Mouse (Mus musculus): ENCODE data around the gene Ugt1a6a. TPM values are rescaled to one million over a fixed set of nuclear protein-coding genes. Genes with fewer than 3 reads are reported as not detected.
"Not testable (repeated sequence)": the region's sequence is repeated elsewhere in the genome, so short reads cannot be mapped to it uniquely, and the experiment has no call there.

The Ugt1a6a gene
- 21.3 TPM for polyA plus RNA-seq (2021)

GRCm38 (mm10) chr1:88134457-88135011 lies at the start of gene Ugt1a6a:
TSS of gene Ugt1a6a (plus strand) at chr1:88134809.
- ATAC-seq, result peak; percentile 33

GRCm38 (mm10) chr1:88086125-88086524 lies 48.5 kb upstream of the Ugt1a6a start:
- in situ Hi-C loops (cut with MboI; ENCODE audit: low pct_unique_long_range_greater_than_20kb), result no loop called here
- CTCF ChIA-PET, result no interaction called here
- no peaks in the 10 kb centered on the region for H3K27me3 ChIP-seq
- no peak for DNase-seq (ENCODE audit: low read depth, low spot score)
- no peak for ATAC-seq
- POLR2A ChIA-PET, result no interaction called here
- no peak for TF ChIP-seq CTCF (IDR thresholded peaks at IDR 0.05)

More at GRCm38 (mm10) chr1:88134457-88135011, at the start of gene Ugt1a6a:
- POLR2A ChIA-PET; in situ Hi-C loops (cut with MboI; ENCODE audit: low pct_unique_long_range_greater_than_20kb); DNase-seq (ENCODE audit: low read depth, low spot score); H3K27me3 ChIP-seq; CTCF ChIA-PET: not testable (repeated sequence)

DNA sequence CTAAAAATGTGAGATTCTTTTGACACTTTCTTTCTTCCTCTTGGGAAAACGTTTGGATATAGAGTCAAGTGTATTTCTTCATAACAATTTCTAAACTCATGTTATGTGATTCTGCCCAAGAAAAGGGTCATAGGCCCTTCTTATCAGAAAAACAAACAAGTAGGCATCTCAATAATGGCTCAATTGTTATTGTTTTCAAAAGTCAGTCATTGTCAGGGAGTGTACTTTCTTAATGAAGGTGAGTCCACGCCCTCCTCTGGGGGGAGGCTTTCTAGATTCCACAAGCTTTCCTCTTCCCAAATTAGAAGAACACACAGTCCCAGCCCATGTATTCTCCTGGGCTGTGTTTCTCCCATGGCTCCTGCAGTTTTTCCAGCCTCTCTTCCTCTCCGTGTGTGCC lies 47.1 kb upstream of the Ugt1a6a start, which contains the start of gene Ugt1a8:
Ugt1a8 (plus strand) TSS at position 301 of the 400 bp plus-strand sequence.
- ATAC-seq (no peak), DNase-seq (ENCODE audit: low read depth, low spot score) (no peak)
- ChIA-PET POLR2A (no interaction called here), CTCF (no interaction called here)
- H3K27me3 ChIP-seq, result no peaks in the 10 kb centered on the region
- in situ Hi-C loops (cut with MboI; ENCODE audit: low pct_unique_long_range_greater_than_20kb), result no loop called here
- no peak for TF ChIP-seq CTCF (IDR thresholded peaks at IDR 0.05)

DNA sequence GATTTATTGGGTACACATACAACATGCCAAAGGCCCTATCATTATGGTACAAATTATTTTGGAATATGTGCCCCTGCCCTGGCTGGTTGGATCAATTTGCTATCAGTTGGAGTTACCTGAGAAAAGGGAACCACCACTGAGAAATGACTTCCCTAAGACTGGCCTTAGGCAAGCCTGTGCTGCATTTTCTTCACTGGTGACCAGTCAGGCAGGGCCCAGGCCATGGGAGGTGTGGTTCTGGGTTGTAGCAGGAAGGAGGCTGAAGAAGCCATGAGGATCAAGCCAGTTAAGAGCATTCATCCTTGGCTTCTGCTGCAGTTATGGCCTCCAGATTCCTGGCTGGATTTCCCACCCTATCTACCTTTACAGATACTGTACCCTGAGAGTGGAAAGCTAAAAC lies 42.3 kb upstream of the Ugt1a6a start:
- ChIA-PET POLR2A (no interaction called here), CTCF (no interaction called here)
- TF ChIP-seq CTCF (IDR thresholded peaks at IDR 0.05), result no peak

DNA sequence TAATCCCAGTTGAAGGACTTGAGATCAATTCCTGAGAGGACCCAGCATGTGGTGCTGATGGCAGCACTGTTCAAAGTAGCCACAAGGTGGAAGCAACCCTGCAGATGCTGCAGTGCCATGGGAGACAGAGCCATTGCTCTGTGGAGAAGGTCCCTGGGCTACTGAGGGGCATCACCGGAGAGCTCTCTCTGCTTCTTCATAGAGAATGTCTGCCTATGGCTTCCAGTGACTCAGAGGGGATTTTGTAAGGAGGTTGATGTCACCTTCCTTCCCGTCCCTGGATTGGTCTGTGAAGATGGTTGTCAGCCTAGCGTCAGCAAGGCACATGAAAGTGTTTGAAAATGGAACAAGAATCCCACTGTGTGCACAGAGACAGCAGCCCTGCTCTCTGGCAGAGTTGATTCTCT lies 40.3 kb upstream of the Ugt1a6a start:
- CTCF ChIA-PET, result interaction anchor here (1.0 kb wide), 1 partner anchor 194 kb away, joined by 4 read pairs; no protein-coding TSS in a partner anchor
- H3K27me3 ChIP-seq; POLR2A ChIA-PET; in situ Hi-C loops (cut with MboI; ENCODE audit: low pct_unique_long_range_greater_than_20kb); DNase-seq (ENCODE audit: low read depth, low spot score): not testable (repeated sequence)
- ATAC-seq, result peak; percentile 44
- peak; percentile 48 for TF ChIP-seq CTCF (IDR thresholded peaks at IDR 0.05)

More for the DNA sequence above, 42.3 kb upstream of the Ugt1a6a start:
- ATAC-seq, result no peak
- H3K27me3 ChIP-seq, result no peaks in the 10 kb centered on the region
- DNase-seq (ENCODE audit: low read depth, low spot score), result no peak
- in situ Hi-C loops (cut with MboI; ENCODE audit: low pct_unique_long_range_greater_than_20kb), result no loop called here

- in situ Hi-C loops (cut with MboI; ENCODE audit: low pct_unique_long_range_greater_than_20kb), result no loop called here
- ATAC-seq, result no peak
- POLR2A ChIA-PET, result no interaction called here
- CTCF ChIA-PET, result interaction anchor here (1.0 kb wide), 1 partner anchor 193 kb away, joined by 4 read pairs; no protein-coding TSS in a partner anchor
- no peak for TF ChIP-seq CTCF (IDR thresholded peaks at IDR 0.05)
- no peaks in the 10 kb centered on the region for H3K27me3 ChIP-seq
- DNase-seq (ENCODE audit: low read depth, low spot score), result peak; percentile 55
Observed at GRCm38 (mm10) chr1:88094941-88095492, 39.6 kb upstream of the Ugt1a6a start, which contains the start of gene Ugt1a7c. TSS of gene Ugt1a7c (plus strand) at chr1:88095062.

DNA sequence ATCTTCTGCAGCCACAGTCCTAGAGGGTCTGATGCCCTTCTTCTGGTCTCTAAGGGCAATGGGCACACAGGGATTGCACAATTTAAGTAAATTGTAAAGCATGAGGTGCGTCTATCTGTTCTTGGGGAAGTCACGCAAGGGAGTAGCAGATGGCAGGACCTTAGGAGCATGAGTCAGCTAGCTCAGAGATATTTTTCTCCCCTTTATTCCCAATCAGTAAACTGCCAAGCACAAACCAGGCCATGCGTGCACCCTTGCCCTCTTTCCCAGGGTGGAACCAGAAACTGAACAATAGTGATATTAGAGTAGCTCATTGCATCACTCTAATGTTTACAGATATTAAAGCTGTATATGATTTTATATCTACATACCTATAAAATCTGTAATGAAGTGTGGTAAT lies 36.1 kb upstream of the Ugt1a6a start:
- ATAC-seq; CTCF ChIA-PET; in situ Hi-C loops (cut with MboI; ENCODE audit: low pct_unique_long_range_greater_than_20kb); POLR2A ChIA-PET; DNase-seq (ENCODE audit: low read depth, low spot score); H3K27me3 ChIP-seq: not testable (repeated sequence)

- CTCF ChIA-PET; H3K27me3 ChIP-seq; DNase-seq (ENCODE audit: low read depth, low spot score); ATAC-seq; POLR2A ChIA-PET; in situ Hi-C loops (cut with MboI; ENCODE audit: low pct_unique_long_range_greater_than_20kb): not testable (repeated sequence)
Observed at GRCm38 (mm10) chr1:88099691-88100090, 34.9 kb upstream of the Ugt1a6a start.

GRCm38 (mm10) chr1:88103019-88103418 lies 31.6 kb upstream of the Ugt1a6a start, which contains the start of gene Ugt1a6b:
TSS of gene Ugt1a6b (plus strand) at chr1:88103252.
- in situ Hi-C loops (cut with MboI; ENCODE audit: low pct_unique_long_range_greater_than_20kb); H3K27me3 ChIP-seq; POLR2A ChIA-PET; CTCF ChIA-PET; ATAC-seq; DNase-seq (ENCODE audit: low read depth, low spot score): not testable (repeated sequence)

- in situ Hi-C loops (cut with MboI; ENCODE audit: low pct_unique_long_range_greater_than_20kb); H3K27me3 ChIP-seq; POLR2A ChIA-PET; DNase-seq (ENCODE audit: low read depth, low spot score); CTCF ChIA-PET: not testable (repeated sequence)
- ATAC-seq, result peak; percentile 65
Observed at GRCm38 (mm10) chr1:88103697-88104468, 30.7 kb upstream of the Ugt1a6a start.

All from Patski (cell line).